Mouse (Mus musculus) layer of hippocampus, adult 9-11 months (tissue): ENCODE results near the gene Dab2ip.

Experiments
- DNase-seq: peaks from one replicate; pipeline ENCODE4 v3.0.0; 2022

Gene Dab2ip

GRCm38 (mm10) chr2:35624380-35625006, 66.4 kb downstream of the Dab2ip start:
- no peak for DNase-seq

GRCm38 (mm10) chr2:35625007-35625380, 66.9 kb downstream of the Dab2ip start:
- no peak for DNase-seq

DNA sequence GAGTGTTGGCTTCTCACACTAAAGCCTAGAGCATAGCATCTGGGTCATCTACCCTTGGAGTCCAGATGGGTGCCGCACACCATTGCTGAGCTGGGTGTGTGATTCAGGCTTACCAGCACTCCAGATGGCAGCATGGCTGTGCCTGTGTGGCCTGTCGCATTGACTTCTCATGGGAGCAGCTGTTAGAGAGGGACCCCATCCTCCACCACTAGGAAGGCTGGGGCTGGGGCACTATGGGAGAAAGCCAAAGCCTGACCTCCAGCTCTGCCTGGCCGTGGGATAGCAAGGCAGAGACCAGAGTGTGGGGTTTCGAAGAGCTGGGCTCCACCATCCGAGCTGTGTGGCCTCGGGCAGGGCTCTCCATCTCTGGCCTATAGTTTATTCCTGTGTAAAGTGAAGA, 67.5 kb downstream of the Dab2ip start:
- no peak for DNase-seq

DNA sequence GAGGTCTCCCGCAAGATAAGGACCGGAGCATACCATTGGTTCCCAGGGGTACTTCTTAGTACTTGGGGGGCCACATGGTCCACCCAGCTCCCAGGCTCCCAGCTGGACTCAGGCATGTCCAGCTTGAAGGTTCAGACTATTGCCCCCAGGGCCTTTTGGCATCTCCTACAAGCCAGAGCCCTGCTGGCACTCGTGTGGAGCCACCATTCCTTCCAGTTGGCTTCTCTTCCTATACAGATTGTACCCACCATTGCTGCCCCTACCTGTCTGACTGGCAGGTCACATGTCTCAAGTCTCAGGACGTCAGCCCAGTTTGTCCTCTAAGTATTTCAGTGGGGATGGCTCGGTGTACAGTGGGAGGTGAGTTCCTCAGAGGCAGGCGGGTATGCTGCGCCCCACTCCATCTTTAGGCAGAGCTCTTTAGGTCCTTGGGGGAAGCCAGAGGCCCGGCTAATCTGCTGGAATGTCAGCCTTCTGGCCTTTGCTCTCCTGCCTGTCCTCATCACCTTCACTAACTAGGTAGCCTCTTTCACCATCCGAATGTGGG, 68.2 kb downstream of the Dab2ip start:
- DNase-seq: no peak

DNA sequence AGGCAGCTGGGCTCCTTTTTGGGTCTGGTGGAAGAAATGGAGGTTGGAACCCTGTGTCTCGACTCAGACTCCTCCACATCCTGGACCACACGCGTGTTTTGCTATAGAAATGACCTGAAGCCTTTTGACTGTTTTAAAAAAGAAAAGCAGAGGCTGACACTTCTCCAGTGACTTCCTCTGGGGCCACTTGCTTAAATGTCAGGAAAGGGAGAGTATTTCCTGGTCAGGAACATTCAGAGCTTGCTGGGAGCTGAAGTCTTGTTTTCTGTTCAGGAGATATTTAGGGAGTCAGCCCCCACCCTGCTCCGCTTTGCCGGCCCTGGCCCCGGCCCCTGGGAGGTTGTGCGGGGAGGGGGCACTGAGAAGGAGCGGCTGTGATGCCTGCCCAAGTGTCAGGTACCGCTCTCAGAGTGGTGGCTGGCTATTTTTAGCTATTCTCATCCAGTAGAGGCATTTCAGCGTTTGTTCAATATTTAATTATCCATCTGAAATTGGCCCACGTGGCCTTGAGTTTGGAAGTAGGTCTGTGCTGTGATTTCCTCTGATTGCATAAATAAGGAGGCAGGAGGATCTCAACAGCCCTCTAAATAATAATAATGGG, 69.3 kb downstream of the Dab2ip start:
- no peak for DNase-seq

- no peak for DNase-seq
These were observed 70.0 kb downstream of the Dab2ip start for GRCm38 (mm10) chr2:35628052-35628451.

DNA sequence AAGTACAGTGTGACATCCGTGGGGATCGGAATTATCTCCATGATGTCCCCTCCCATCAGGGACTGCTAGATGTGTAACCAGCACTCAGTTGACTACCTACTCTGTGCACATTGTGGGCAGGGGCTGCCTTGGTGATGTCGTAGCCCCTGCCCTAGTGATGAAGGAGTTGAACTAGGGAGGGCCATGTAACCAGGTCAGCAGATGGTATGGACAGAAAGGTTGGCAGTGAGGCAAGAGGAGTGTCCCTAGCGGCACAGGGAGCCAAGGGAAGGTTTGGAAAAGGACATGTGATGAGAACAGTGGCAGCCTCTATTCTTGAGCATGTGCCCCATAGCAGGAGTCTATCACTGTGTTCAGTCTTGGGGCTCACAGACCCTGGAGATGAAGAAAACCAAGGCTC, 70.6 kb downstream of the Dab2ip start:
- no peak for DNase-seq

- no peak for DNase-seq
These were observed 71.1 kb downstream of the Dab2ip start for GRCm38 (mm10) chr2:35629126-35629525.

- DNase-seq: no peak
These were observed 75.3 kb downstream of the Dab2ip start for GRCm38 (mm10) chr2:35633392-35633791.

GRCm38 (mm10) chr2:35634963-35635362, 76.9 kb downstream of the Dab2ip start:
- DNase-seq: no peak

DNA sequence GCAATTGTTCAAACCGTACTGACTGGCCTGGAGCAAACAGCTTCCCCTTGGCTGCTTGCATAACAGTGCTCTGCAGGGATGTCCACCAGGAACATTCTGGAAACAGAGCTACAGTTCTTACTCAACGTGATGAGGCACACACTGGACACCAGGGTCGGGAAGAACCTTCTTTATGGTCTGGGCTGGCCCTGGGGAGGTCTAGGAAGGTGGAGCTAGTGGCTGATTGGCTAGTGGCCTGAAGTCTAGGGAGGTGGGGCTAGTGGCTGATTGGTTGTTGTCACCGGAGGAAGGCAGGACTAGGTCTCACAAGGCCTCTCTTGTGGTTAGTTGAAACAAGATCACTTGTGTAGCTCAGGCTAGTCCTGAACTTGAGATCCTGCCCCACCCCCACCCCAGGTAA, 77.5 kb downstream of the Dab2ip start:
- no peak for DNase-seq

- peak; percentile 56 for DNase-seq
These were observed 79.9 kb downstream of the Dab2ip start for GRCm38 (mm10) chr2:35637880-35638535.

GRCm38 (mm10) chr2:35639799-35640198, 81.7 kb downstream of the Dab2ip start:
- no peak for DNase-seq

DNA sequence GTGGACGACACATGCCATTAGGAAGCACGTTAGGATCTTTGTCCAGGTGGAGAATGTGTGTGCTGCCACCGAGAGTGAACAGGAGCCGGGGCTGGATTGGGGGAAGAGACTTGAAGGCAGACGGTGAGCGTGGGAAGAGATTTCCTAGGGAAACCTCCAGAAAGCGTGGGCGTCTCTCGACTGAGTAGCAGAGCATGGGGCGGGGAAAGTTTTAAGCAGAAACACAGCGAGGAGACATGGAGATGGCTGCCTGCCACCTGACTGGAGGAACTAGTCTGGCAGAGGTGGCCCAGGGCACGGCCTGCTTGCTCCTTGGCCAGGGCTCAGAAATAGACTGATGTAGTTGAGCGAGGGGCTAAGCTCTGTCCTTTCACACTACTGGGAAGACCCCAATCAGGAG, 82.5 kb downstream of the Dab2ip start:
- DNase-seq: peak; percentile 88

GRCm38 (mm10) chr2:35642224-35642623, 84.2 kb downstream of the Dab2ip start:
- DNase-seq: no peak

DNA sequence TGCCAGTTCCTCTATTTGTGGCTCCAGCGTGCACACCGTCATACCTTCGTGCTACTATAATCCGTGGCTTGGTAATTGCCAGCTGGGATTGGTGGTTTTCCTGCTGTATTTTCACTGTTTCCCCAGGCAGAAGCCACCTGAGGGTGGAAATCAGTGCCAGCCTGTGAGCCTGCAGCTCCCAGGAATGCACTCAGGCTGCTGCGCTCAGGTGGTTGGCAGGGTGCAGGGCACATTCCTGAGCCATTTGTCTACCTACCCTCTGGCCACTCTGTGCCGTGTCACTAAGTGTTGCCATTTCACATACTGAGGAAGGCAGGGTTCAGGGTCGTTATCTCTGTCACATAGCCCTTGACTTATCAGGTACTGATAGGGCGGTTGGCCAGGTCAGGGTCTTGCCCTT, 88.5 kb downstream of the Dab2ip start:
- no peak for DNase-seq

DNA sequence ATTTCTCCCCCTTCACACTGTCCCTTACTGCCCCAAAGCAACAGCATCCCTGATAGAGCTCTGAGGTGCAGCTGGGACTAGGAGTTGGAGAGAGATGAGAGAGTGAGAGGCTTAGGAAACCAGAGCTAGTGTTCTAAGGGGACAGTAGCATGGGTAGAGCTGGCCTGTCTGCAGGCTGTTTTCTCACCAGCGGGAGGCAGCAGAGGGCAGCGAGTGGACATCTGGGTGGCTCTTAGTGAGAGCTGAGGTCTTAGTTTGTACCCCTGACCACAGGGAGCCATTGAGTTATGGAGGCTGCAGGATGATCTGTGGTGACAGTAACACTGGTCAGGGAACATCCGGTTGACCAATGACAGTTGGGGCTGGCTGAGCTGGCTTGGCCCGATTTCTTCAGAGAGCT, 91.6 kb downstream of the Dab2ip start:
- DNase-seq: peak; percentile 60

DNA sequence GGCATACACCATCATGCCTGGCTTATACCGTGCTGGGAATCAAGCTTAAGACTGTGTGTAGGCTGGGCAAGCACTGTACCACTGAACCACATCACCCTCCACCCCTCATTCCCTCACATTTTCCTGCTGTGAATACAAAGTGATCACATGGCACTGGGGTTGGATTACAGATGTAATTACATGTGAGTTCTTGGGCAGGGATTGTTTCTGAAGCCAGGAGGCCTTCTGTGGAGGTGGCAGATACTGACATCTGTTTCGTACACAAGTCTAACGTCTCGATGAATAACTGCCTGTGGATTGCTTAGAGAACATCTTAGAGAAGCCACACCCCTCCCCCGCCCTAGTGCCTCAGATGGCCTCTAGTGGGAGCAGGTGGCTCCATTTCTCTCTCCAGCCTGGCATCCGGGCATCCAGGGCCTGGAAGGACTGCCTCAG, 93.2 kb downstream of the Dab2ip start:
- no peak for DNase-seq

- DNase-seq: no peak
These were observed 94.9 kb downstream of the Dab2ip start for GRCm38 (mm10) chr2:35652984-35653383.

GRCm38 (mm10) chr2:35654795-35655194, 96.7 kb downstream of the Dab2ip start:
- DNase-seq: no peak

DNA sequence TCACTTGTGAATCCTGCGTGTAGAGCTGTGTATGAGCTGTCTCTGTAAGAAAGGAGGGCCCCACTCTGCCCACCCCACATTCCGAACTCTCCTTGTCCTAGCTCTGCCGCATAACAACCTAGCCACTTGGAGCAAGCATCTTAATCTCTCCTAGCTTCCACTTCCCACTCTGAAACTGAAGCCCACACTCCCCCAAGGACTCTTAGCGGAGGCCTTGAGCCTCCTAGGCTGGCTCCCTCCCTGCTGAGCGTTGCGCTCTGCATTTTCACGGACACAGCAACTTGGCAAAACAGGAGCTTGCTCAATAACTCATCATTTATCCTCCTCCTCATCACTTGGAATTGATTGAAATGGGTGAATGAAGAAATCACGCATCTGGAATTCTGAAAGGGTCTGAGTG, 97.9 kb downstream of the Dab2ip start:
- no peak for DNase-seq

DNA sequence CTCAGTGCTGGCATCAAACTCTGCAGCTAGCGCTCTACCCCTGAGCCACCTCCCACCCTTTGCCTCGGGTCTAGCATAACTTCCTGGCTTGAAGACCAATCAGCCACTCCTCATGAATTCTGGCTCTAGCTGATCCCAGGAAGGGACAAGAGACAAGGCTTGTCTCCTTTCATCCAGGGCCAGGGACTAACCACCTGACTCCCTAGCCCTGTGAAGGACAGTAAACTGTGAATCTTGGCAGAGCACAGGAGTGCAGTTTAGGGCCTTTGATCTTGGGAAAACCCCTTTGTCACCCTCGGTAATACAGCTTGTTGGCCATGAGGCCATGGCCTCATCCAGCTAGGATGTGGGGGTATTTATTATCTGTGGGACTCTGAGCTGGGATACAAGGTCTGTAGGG, 100.2 kb downstream of the Dab2ip start:
- DNase-seq: no peak

DNA sequence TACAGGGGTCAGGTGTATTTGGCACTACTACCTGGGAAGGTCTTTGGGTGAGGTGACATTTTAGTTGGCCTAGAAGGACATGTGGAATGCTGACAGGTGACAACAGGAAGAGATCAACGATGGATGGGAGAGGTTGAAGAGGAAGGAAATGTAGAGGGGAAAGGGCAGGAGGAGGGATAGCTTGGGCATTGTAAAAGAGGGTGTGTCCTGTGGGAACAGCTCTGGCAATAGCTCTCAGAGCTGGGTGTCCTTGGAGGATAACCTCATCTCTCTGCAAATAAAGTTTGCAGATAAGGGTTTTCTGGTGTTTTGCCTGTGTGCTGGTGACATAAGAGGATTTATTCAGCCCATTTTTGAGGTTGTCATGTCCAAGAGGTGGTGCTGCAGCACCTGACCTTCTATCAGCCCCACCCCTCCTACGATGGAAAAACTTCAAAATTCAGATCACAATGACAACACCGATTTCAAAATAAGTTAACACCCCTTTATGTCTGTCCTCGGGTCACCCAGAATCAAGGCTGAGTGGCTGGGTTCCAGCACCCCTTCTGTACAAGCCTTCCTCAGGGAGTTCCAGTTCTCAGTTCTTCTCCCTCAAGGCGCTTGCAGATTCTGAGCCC, 101.6 kb downstream of the Dab2ip start:
- DNase-seq: no peak

- DNase-seq: peak; percentile 63
These were observed 102.9 kb downstream of the Dab2ip start for GRCm38 (mm10) chr2:35660953-35661374.
